Mouse (Mus musculus): ENCODE data around the gene Olfr1132.
"Not testable (repeated sequence)": the region's sequence is repeated elsewhere in the genome, so short reads cannot be mapped to it uniquely, and the experiment has no call there.

The Olfr1132 gene

GRCm38 (mm10) chr2:87637435-87637834, at the start of gene Olfr1132:
Gene Olfr1132 (minus strand): TSS chr2:87637535.
- no peak for DNase-seq (ENCODE audit: low spot score in 2 of 2)

GRCm38 (mm10) chr2:87673564-87673963, 36.2 kb upstream of the Olfr1132 start, which contains the start of gene Olfr1135:
Gene Olfr1135 (minus strand): TSS chr2:87673664.
- DNase-seq (ENCODE audit: low spot score in 2 of 2): no peak

GRCm38 (mm10) chr2:87658360-87658759, 21.0 kb upstream of the Olfr1132 start, which contains the start of gene Olfr1134:
Gene Olfr1134 (minus strand): TSS chr2:87658460.
- DNase-seq (ENCODE audit: low spot score in 2 of 2): no peak

- no peak for DNase-seq (ENCODE audit: low spot score in 2 of 2)
These were observed 9.9 kb upstream of the Olfr1132 start, which contains the start of gene Olfr1133 for GRCm38 (mm10) chr2:87647274-87647673. Gene Olfr1133 (minus strand): TSS chr2:87647374.

DNA sequence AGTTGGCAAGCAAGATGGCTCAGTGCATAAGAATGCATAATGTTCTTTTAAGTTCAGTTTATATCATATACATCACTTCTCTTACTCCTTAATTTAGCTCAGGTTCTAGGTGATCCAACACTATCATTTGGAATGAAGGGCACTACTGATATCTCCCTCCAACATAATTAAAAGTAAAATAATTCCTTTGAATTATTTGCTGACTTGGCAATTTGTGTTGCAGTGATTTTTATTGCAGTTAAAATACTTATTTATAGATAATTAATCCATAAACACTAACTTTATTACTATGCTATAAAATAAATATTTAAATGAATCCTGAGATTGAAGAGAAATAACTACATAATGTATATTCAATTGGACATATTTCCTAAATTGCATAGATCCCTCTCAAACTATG, 5.1 kb upstream of the Olfr1132 start:
- no peak for DNase-seq (ENCODE audit: low spot score in 2 of 2)

DNA sequence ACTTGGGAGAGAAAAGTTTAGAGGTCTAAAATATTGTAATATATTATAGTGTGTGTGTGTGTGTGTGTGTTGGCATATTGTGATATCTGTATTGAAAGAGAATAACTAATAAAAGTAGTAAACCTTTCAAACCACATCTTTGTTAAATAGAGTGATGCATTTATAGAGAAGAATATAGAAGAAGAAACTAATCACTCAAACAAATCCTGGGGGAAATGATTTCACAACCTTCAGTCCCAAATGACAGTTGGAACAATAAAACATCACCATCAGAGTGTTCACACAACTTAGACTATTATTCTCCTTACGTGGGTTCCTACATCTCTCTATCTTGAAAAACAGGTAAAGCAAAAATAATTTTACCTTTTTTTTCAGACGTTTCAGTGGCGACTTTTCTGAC, 10.5 kb downstream of the Olfr1132 start, which contains the start of gene Olfr1131:
TSS of gene Olfr1131 (plus strand) at position 301 of the 400 bp plus-strand sequence.
- no peak for DNase-seq (ENCODE audit: low spot score in 2 of 2)

DNA sequence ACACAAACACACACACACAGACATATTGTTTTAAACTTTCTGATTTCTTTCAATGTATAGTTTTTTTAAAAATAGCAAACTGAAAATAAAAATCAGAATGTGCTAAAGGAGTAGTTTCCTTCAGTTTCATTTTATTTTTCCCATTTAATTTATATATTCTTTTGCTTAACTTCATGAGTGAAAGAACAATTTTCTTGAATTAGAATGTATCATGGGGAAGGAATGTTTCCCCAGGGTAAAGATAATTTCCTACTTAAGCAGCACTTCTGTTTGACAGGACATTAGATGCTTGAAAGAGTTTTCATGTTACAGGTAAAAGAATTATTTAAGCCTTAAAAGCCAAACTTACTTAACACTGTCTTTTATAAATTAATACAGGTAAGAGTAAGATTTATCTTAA, 31.4 kb downstream of the Olfr1132 start, which contains the start of gene Olfr1130:
TSS of gene Olfr1130 (plus strand) at position 301 of the 400 bp plus-strand sequence.
- not testable (repeated sequence) for DNase-seq (ENCODE audit: low spot score in 2 of 2)
